17 mouse cellular contexts compared by ENCODE assay signal in the genomic region with DNA sequence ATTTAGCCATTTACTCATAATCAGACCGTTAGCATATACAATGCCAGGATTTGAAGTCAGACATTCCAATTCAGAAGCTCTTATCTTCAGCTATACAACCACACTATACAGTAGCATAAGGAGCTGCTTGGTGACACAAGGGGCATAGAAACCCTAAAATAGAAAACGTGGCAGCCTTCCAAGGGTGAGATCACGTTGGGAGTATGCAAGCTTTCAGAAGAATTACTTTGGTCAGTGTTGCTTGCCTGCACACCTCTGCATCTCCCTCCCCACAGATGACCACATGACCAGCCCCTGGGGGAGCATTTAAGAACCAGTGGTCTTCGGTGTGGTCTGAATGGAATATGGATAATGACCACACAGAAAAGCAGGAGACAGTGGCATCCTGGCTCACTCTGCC.
DNase-seq lines count a peak whose midpoint lies in the region; ATAC-seq and TF ChIP-seq lines count a peak whose summit lies in the region.
"Had no signal": no experiment of that assay in that cellular context is flagged by ENCODE, and none has a peak within 500 bp of the region (broad histone marks: within the 10 kb centered on the region; RNA-seq: fewer than 3 reads in every experiment).

No protein-coding gene starts in this region.

- no peaks in the 10 kb centered on the region for H3K36me3 ChIP-seq in forebrain, embryonic 13.5 days (ENCODE audit: poor library complexity, severe bottlenecking)
- H3K36me3 ChIP-seq in forebrain, embryonic 11.5 days (ENCODE audit: control insufficient read depth, insufficient read depth, low read length): no peaks in the 10 kb centered on the region
- no peaks in the 10 kb centered on the region for H3K36me3 ChIP-seq in heart, postnatal 0 days (replicated peaks; ENCODE audit: control insufficient read depth, insufficient read depth, low read length)
- H3K36me3 ChIP-seq: embryonic facial prominence, embryonic 15.5 days; hindbrain, embryonic 15.5 days; neural tube, embryonic 13.5 days had no signal

- no peak for TF ChIP-seq EP300 in heart, postnatal 0 days (IDR thresholded peaks at IDR 0.05; ENCODE audit: low read depth)

- WGBS in forebrain, embryonic 13.5 days: 39% methylated on average over 4 of the region's 4 CpGs
- WGBS in forebrain, embryonic 11.5 days: 72% methylated on average over 4 of the region's 4 CpGs
- WGBS in heart, postnatal 0 days: 10% methylated on average over 4 of the region's 4 CpGs

- peaks cover 37% of the 10 kb centered on the region for H3K4me1 ChIP-seq in forebrain, embryonic 13.5 days
- H3K4me1 ChIP-seq in forebrain, embryonic 11.5 days (replicated peaks; ENCODE audit: control insufficient read depth, insufficient read depth, low read length): peaks cover 12% of the 10 kb centered on the region; the same call in 1 of the 2 replicates
- peaks cover 18% of the 10 kb centered on the region for H3K4me1 ChIP-seq in heart, postnatal 0 days (ENCODE audit: control insufficient read depth, insufficient read depth)

- peak; percentile 39; the same call in 1 of the 2 replicates for ATAC-seq in forebrain, embryonic 13.5 days
- ATAC-seq in forebrain, embryonic 11.5 days (replicated peaks; ENCODE audit: low FRiP score): no peak
- ATAC-seq in heart, postnatal 0 days (ENCODE audit: insufficient read depth, low read depth): peak; percentile 67

- no peaks in the 10 kb centered on the region for H3K9me3 ChIP-seq in forebrain, embryonic 13.5 days (replicated peaks)
- no peaks in the 10 kb centered on the region; the same call in 1 of the 2 replicates for H3K9me3 ChIP-seq in forebrain, embryonic 11.5 days (ENCODE audit: control insufficient read depth, low read length)
- no peaks in the 10 kb centered on the region for H3K9me3 ChIP-seq in heart, postnatal 0 days (replicated peaks; ENCODE audit: control insufficient read depth, low read length)
- H3K9me3 ChIP-seq: embryonic facial prominence, embryonic 15.5 days; hindbrain, embryonic 15.5 days; neural tube, embryonic 13.5 days had no signal

- no peak for DNase-seq in forebrain, embryonic 11.5 days (ENCODE audit: low spot score)
- peak; percentile 53 for DNase-seq in NIH3T3 (ENCODE audit: low read depth)
- DNase-seq in cerebellum, postnatal 14 days: peak; percentile 50 to 57
- peak; percentile 71 for DNase-seq in heart, postnatal 0 days (ENCODE audit: low spot score)
- no peak for DNase-seq in adrenal gland, adult 18-20 months (ENCODE audit: low spot score in 2 of 2)
- DNase-seq in layer of hippocampus, adult 8-10 months (ENCODE audit: low spot score in 2 of 2): no peak
- no peak for DNase-seq in layer of hippocampus, postnatal 10 days (ENCODE audit: low spot score in 2 of 2)
- DNase-seq: adrenal gland, adult 8-10 months; kidney, adult 18-20 months; lung, postnatal 14 days; midbrain, embryonic 14.5 days; retina, postnatal 1 day had no signal

- no peak overlapping the region for H3K4me3 ChIP-seq in forebrain, embryonic 13.5 days
- H3K4me3 ChIP-seq in forebrain, embryonic 11.5 days (ENCODE audit: low read depth, low read length): no peak overlapping the region
- no peak overlapping the region for H3K4me3 ChIP-seq in heart, postnatal 0 days (ENCODE audit: low read depth, low read length)
- H3K4me3 ChIP-seq: embryonic facial prominence, embryonic 15.5 days; hindbrain, embryonic 15.5 days; neural tube, embryonic 13.5 days had no signal

- no peak overlapping the region for H3K4me2 ChIP-seq in forebrain, embryonic 13.5 days
- H3K4me2 ChIP-seq in forebrain, embryonic 11.5 days (ENCODE audit: low read depth, low read length, severe bottlenecking): no peak overlapping the region
- H3K4me2 ChIP-seq in heart, postnatal 0 days (ENCODE audit: low read depth, low read length): peak overlapping the region; percentile 1; the same call in 1 of the 2 replicates
- H3K4me2 ChIP-seq: embryonic facial prominence, embryonic 15.5 days; hindbrain, embryonic 15.5 days; liver, embryonic 11.5 days; neural tube, embryonic 13.5 days had no signal

- no peak overlapping the region for H3K9ac ChIP-seq in forebrain, embryonic 13.5 days
- H3K9ac ChIP-seq in forebrain, embryonic 11.5 days (ENCODE audit: low read length): no peak overlapping the region
- no peak overlapping the region for H3K9ac ChIP-seq in heart, postnatal 0 days (replicated peaks; ENCODE audit: low read depth, low read length)
- H3K9ac ChIP-seq: embryonic facial prominence, embryonic 15.5 days; hindbrain, embryonic 15.5 days; neural tube, embryonic 13.5 days had no signal

- TF ChIP-seq CTCF in heart, postnatal 0 days (IDR thresholded peaks at IDR 0.05; ENCODE audit: low read depth): no peak

- H3K27ac ChIP-seq in forebrain, embryonic 13.5 days: no peak overlapping the region
- H3K27ac ChIP-seq in forebrain, embryonic 11.5 days (ENCODE audit: low read depth, low read length): no peak overlapping the region
- 0 out of 2 replicates have a peak overlapping the region, but pooled peaks have one; percentile 17 for H3K27ac ChIP-seq in heart, postnatal 0 days (ENCODE audit: low read depth)
- H3K27ac ChIP-seq: embryonic facial prominence, embryonic 15.5 days; hindbrain, embryonic 15.5 days; neural tube, embryonic 13.5 days had no signal

- no peaks in the 10 kb centered on the region for H3K27me3 ChIP-seq in forebrain, embryonic 13.5 days
- no peaks in the 10 kb centered on the region for H3K27me3 ChIP-seq in forebrain, embryonic 11.5 days (ENCODE audit: control insufficient read depth, insufficient read depth, low read length)
- H3K27me3 ChIP-seq in heart, postnatal 0 days (ENCODE audit: control insufficient read depth, insufficient read depth, low read length): no peaks in the 10 kb centered on the region
- H3K27me3 ChIP-seq: embryonic facial prominence, embryonic 15.5 days; hindbrain, embryonic 15.5 days; neural tube, embryonic 13.5 days had no signal

Comparison
In these comparisons a context has a peak if more than half of its experiments do, and no peak if none do; other contexts are left out.
1. DNase-seq: peak in NIH3T3 (single experiment), cerebellum, postnatal 14 days (2 of 2) and heart, postnatal 0 days (single experiment); none in forebrain, embryonic 11.5 days (single experiment), adrenal gland, adult 18-20 months (0 of 2), layer of hippocampus, adult 8-10 months (0 of 2) and layer of hippocampus, postnatal 10 days (0 of 2).